Mouse (Mus musculus): ENCODE measurements around the gene Cfc1.

- TF ChIP-seq CTCF (IDR thresholded peaks at IDR 0.05; ENCODE audit: borderline replicate concordance, insufficient read depth, low read depth, low read length) (no peak), POLR2A (IDR thresholded peaks at IDR 0.05; ENCODE audit: borderline replicate concordance, insufficient read depth, low read length) (no peak)
Measured at GRCm38 (mm10) chr1:34553690-34554089, 18.2 kb downstream of the Cfc1 start.

All from cerebellum, adult 2 months (tissue).